Mouse (Mus musculus): Measurements from ENCODE around the gene Stum.
"Not testable (repeated sequence)": the region's sequence is repeated elsewhere in the genome, so short reads cannot be mapped to it uniquely, and the experiment has no call there.

The Stum gene

DNA sequence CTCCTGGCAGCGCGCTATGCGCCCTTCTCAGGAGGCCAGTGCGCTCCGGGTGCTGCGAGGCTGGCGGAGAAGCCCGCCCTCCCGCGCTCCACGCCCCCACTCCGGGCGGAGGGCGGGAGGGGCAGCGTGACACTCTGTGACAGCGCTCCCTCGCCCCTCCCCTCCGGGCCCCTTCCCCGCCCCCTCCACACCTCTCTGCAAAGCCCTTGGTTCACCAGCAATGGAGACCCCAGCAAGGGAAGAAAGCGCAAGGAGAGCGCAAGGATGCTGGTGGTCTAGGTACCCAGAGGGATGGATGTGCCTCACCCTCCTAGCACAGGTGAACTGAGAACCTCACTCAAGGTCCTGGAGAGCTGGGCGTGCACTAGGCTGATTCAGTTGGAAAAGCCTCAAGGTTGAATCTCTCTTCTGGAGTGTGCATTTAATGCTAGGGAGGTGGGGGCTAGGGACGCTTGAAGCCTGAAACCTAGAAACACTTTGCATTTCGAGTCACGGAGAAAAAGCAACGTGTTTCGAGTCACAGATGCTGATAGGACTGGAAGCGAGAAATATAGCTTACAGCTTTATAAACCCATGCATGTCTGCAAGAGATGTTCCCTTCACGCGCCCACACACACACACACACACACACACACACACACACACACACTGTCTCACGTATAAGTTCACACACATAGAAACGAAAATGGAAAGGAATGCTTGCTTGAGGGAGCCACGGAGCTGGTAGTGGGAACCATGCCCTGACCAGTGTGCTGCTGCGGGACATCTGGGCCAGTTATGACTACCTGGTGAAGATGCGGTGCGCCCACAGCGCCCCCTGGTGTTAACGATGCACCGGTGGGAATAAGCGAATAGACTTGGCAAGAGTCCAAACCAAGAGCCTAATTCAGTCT, at the start of gene Stum:
Gene Stum (minus strand): TSS at position 106 of the 893 bp plus-strand sequence.
- peak; percentile 77 for DNase-seq (ENCODE audit: extremely low spot score)

- no peak for DNase-seq (ENCODE audit: extremely low spot score)
These were observed 49.4 kb upstream of the Stum start for GRCm38 (mm10) chr1:180532671-180533070.

GRCm38 (mm10) chr1:180530457-180531263, 47.4 kb upstream of the Stum start:
- no peak for DNase-seq (ENCODE audit: extremely low spot score)

- no peak for DNase-seq (ENCODE audit: extremely low spot score)
These were observed 46.5 kb upstream of the Stum start for GRCm38 (mm10) chr1:180529847-180530246.

GRCm38 (mm10) chr1:180525301-180525700, 42.0 kb upstream of the Stum start:
- no peak for DNase-seq (ENCODE audit: extremely low spot score)

DNA sequence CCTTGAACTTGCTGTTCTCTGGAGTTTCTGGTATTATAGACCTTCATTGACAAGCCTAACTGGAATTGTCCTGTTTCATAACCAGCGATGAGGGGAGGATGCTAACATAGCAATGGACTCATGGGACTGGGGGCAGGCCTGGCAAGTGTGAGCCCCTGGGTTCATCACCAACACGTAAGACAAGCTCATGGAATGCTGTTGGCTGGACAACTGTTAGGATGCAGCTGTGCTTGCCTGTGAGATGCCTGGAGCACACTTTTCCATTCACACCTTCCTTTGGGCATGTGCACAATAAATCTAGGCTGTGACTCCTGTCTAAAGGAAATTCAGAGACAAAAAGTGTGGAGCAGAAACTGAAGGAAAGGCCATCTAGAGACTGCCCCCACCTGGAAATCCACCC, 40.0 kb upstream of the Stum start:
- DNase-seq (ENCODE audit: extremely low spot score) = no peak

GRCm38 (mm10) chr1:180520190-180520589, 36.9 kb upstream of the Stum start:
- DNase-seq (ENCODE audit: extremely low spot score) = no peak

GRCm38 (mm10) chr1:180519520-180519919, 36.2 kb upstream of the Stum start:
- no peak for DNase-seq (ENCODE audit: extremely low spot score)

DNA sequence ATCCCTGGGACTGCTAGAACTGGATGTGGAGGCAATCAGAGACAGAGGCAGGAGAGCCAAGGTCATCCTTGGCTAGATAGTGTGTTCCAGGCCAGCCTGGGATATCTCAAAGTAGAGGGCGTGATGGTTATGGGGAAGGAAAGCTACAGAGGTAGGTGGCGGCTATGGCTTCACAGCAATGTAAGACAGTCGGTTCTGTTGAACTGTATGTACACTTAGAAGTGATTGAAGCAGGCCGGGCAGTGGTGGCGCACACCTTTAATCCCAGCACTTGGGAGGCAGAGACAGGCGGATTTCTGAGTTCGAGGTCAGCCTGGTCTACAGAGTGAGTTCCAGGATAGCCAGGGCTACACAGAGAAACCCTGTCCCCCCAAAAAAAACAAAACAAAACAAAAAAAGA, 35.6 kb upstream of the Stum start:
- not testable (repeated sequence) for DNase-seq (ENCODE audit: extremely low spot score)

DNA sequence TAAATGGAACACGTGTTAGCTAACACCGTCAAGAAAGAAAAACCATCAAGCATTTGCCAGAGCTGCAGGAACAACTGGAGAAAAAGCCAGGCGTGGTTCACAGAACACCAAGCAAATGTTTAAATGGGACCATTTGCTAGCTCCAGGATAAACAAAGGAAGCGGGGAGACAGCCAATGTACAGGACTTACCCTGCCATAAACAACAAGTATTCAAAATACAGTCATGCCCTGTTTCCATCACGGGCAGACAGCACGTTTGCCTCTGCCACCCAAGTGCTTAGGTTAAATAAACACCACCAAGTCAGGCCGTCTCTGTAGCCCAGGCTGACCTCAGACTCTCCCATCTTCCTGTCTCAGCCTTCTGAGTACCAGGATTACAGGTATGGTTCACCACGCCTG, 35.1 kb upstream of the Stum start:
- no peak for DNase-seq (ENCODE audit: extremely low spot score)

DNA sequence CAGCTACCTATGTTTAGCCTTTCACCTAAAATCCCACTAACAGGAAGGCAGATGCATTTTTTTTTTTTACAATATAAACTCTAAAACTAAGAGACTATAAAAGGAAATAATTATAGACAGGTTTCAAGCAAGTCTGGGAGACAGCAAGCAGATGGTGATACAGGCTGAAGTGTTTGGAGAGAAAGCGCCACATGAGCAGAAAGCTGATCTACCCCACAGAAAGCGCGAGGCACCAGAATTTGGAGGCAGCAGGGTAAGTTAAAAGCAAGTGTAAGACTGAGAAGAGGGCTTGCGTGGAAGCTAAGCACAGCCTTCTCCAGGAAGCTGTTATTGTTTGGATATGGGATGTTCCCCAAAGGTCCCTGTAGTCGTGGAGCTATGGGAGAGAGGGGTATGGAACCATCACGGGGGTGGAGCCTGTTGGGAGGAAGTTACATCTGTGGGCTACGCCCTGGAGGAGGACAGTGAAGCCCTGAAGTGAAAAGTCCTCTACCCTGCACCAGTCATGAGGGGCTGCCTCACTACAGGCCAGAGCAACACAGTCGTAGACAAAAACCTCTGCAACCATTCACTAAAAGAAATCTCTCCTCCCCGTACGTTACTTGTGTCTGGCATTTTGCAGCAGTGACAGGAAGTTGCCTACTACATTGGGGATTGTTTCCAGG, 34.2 kb upstream of the Stum start:
- DNase-seq (ENCODE audit: extremely low spot score) = no peak

- no peak for DNase-seq (ENCODE audit: extremely low spot score)
These were observed 30.8 kb upstream of the Stum start for GRCm38 (mm10) chr1:180514077-180514476.

- no peak for DNase-seq (ENCODE audit: extremely low spot score)
These were observed 27.6 kb upstream of the Stum start for GRCm38 (mm10) chr1:180510879-180511278.

DNA sequence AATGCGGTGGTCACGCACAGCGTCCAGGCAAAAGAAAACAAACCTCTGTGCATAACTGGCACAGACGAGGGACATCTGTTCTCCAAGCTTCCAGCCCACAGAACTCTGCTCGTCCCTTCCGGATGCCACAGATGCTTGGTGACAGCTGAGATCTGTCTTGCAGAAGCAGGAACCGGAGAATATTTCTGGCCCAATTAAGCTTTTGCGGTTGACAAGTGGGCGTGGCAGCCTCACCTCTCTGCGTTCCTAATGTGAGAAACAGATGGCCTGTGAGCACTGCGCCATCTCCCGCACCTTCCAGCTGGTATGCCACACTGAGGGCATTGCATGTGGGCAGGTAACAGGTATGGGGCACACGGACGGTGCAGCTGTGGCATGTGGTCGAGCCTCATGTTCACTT, 27.1 kb upstream of the Stum start:
- no peak for DNase-seq (ENCODE audit: extremely low spot score)

DNA sequence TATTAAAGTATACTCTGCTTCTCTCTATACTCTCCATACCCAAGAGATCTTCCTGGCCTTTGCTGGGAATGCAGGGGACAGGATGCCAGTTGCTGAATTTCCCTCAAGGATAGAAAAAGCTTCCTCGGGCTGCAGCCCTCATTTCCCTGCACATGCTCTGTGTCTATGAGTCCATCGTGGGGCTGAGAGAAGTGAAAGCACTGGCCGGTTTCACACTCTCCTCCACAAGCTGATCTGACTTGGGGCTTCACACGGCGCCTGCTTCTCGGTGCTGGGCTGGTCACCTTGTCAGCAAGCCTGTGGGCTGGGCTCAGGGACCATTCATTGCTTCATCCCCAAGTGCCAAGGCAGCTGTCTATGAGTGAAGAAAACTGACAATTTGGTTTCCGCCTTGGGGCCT, 25.4 kb upstream of the Stum start:
- no peak for DNase-seq (ENCODE audit: extremely low spot score)

GRCm38 (mm10) chr1:180507291-180507791, 24.0 kb upstream of the Stum start:
- DNase-seq (ENCODE audit: extremely low spot score) = no peak

GRCm38 (mm10) chr1:180506341-180506740, 23.0 kb upstream of the Stum start:
- DNase-seq (ENCODE audit: extremely low spot score) = no peak

- DNase-seq (ENCODE audit: extremely low spot score) = no peak
These were observed 21.6 kb upstream of the Stum start for GRCm38 (mm10) chr1:180504899-180505298.

- DNase-seq (ENCODE audit: extremely low spot score) = no peak
These were observed 20.2 kb upstream of the Stum start for GRCm38 (mm10) chr1:180503484-180503883.

- no peak for DNase-seq (ENCODE audit: extremely low spot score)
These were observed 19.3 kb upstream of the Stum start for GRCm38 (mm10) chr1:180502566-180502965.

GRCm38 (mm10) chr1:180500641-180501040, 17.3 kb upstream of the Stum start:
- DNase-seq (ENCODE audit: extremely low spot score) = no peak

- no peak for DNase-seq (ENCODE audit: extremely low spot score)
These were observed 16.9 kb upstream of the Stum start for GRCm38 (mm10) chr1:180500218-180500617.
